Mouse (Mus musculus) brain, embryonic 14.5 days (tissue): Measurements from ENCODE around the gene Ptprn. TPM values are rescaled to one million over a fixed set of nuclear protein-coding genes. Genes with fewer than 3 reads are reported as not detected.

Experiments used
- DNase-seq: peaks from one replicate; pipeline ENCODE4 v3.0.0-alpha.2; 2011; ENCODE audit warnings: low read depth
- CTCF ChIP-seq: fragments of 200-500 bp; IDR thresholded peaks from 2 replicates; pipeline ENCODE4 v1.5.1; 2012; ENCODE audit warnings: inconsistent platforms, mild to moderate bottlenecking, moderate library complexity, borderline replicate concordance; ENCODE audit not compliant: insufficient read depth, insufficient read length; ENCODE audit errors: extremely low read depth
- POLR2A ChIP-seq: fragments of 200-500 bp; IDR thresholded peaks from 2 replicates; pipeline ENCODE4 v1.6.1; 2012; ENCODE audit warnings: mild to moderate bottlenecking, inconsistent platforms, borderline replicate concordance; ENCODE audit not compliant: poor library complexity, insufficient read depth, insufficient read length, severe bottlenecking; ENCODE audit errors: extremely low read depth
- polyA plus RNA-seq: library from polyadenylated mRNA; depleted of rRNA; stranded (reverse); fragments of >200 nt; gene quantifications from 2 replicates; pipeline ENCODE4 v1.2.3, GENCODE M21; 2012

The Ptprn gene
- polyA plus RNA-seq, 1 experiment, result 53.4 TPM

DNA sequence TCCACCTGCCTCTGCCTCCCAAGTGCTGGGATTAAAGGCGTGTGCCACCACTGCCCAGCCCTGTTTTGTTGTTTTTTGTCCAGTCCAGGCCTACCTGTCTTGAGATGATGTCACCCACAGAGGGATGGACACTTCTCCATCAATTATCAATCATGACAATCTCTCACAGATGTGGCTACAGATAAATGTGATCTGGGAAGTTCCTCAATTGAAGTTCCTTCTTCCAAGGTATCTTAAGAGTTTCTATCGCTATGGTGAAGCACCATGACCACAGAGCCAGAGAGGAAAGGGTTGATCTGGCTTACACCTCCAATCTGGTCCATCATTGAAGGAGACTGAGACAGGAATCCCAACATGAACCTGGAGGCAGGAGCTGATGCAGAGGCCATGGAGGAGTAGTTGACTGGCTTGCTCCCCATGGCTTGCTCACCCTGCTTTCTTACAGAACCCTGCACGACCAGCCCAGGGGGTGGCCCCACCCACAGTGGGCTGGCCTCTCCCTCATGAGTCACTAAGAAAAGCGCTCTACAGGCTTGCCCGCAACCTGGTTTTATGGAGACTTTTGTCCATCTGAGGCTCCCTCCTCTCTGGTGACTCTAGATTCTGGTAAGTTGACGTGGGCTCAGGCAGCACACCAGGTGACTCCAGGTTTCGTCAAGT lies 33.8 kb downstream of the Ptprn start:
- DNase-seq, result no peak

DNA sequence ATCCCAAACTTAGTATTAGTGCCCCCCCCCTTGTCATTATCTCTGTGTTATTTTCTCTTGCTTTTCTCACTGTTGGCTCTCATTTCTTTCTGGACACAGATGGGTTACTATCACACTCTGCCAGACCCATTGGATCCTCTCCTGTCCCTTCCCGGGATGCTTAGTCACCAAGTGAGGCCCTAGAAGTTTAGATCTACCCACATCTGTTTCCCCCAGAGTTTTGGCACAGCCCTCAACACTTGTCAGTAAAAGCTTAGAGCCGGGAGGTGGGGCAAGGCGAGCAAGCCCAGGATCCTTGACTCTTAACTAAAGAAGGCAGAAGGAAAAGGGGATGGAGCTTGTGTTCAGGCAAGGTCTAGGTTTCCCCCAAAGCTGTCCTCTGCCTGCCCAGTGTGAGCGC lies 35.1 kb downstream of the Ptprn start:
- no peak for DNase-seq
- no peak for TF ChIP-seq CTCF
- TF ChIP-seq POLR2A, result no peak

More for the DNA sequence above, 33.8 kb downstream of the Ptprn start:
- TF ChIP-seq POLR2A, result no peak
- no peak for TF ChIP-seq CTCF

DNA sequence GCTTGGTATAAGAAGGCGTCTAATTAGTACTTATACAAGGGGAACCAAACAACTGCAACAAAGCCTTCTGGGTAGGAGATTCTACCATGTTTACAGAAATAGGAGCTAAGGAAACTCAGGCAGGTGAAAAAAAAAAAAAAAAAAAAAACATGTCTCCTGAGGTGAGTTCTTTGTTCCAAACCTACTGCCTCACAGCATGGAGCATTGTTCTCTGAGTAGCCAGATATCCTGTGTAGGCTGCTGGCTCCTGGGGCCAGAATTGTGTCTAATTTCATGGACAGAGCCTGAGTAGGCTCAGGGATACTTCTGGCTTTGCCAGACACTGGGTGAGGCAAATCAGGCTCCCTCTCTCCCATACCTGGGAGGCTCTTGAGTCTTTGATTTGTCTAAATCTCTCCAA lies 36.6 kb downstream of the Ptprn start:
- no peak for DNase-seq
- no peak for TF ChIP-seq CTCF
- TF ChIP-seq POLR2A, result no peak

DNA sequence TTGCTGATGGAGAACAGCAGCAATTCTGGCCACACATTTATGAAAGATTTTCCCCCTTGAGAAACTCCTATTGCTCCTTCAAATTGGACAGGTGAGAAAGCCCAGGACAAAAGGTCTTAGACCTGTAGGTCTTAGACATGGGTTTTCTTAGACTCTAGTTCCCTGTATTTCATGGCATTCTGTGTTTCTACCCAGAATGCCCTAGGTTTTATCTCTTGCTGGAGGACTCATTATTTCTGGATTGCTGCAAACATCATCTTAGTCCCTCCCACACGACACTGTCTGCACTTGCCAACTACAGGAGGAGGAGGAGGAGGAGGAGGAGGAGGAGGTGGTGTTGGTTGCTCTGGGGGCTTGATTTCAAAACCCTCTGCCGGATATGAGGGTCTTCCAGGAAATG lies 38.2 kb downstream of the Ptprn start:
- no peak for TF ChIP-seq CTCF
- no peak for TF ChIP-seq POLR2A
- no peak for DNase-seq

DNA sequence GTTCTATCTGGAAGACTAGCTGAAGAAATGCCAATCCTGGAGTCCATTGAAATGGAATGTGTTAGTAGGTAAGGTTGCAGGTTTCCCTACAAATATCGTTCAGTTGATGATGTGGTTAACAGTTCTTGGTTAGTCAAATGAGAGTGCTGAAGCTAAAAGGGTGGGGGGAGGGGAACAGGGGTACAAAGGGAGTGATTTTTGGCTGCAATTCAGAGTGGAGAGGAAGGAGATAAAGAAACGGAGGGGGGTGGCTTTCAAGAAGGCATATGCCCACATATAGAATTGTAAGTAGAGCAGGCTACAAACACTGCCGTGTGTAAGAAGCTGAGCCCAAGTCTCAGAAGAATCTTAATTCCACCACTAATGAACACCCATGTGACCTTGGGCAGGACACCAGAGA lies 38.8 kb downstream of the Ptprn start:
- DNase-seq, result no peak
- TF ChIP-seq POLR2A (no peak), CTCF (no peak)

DNA sequence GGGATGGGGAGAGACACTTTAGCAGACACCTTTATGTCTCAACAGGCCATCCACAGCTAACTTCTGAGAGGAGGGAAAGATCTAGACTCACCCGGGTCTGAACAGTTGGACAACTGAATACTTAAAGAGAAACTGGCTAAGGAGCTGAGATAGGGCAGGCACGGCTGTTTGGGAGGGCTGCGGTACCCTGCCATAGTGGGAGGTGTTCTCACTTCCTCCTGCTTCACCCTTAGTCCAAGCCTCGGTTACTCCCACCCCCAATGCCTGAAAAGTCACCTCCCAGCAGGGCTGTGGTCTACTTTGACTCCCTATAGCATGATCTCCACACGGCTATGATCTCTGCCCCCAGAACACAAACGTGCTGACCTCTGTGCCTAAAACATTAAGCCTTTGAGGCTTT lies 40.8 kb downstream of the Ptprn start:
- no peak for DNase-seq
- TF ChIP-seq POLR2A (no peak), CTCF (no peak)

DNA sequence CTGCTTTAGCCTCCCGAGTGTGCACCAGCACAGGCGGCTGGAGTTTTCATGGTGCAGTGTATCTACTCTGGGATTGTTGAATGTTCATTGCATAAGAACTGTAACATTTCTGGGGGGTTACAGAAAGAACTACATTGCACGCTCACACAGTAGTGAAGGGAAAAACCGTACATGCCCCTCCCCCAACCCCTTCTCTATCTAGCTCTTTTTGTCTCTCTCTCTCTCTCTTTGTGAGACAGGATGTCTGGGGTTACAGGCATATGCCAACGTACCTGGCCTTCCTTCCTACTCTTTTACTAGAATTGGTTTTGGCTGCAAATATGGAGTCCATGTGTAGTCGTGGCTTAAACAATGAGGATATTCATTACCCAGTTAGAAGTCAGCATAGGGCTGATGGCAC lies 41.4 kb downstream of the Ptprn start:
- no peak for DNase-seq
- no peak for TF ChIP-seq POLR2A
- TF ChIP-seq CTCF, result no peak

DNA sequence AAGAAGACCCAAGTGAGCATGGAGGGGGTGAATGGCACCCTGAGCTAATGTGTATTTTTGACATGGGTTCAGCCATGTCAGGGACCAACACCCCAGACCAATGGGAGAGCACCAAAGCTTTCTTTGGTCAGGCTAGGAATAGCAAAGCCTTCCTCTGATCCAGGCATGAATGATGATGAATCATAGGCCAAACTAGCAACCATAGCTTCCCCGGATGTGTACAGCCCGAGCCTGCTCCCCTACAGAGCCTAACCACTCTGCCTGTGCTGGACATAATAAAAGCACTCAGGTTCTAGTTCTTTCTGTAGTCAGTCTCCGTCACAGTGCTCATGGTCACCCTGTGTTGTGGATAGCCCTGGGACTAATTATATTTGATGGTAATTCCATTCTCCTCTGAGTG lies 42.8 kb downstream of the Ptprn start:
- no peak for DNase-seq
- TF ChIP-seq POLR2A (no peak), CTCF (no peak)

DNA sequence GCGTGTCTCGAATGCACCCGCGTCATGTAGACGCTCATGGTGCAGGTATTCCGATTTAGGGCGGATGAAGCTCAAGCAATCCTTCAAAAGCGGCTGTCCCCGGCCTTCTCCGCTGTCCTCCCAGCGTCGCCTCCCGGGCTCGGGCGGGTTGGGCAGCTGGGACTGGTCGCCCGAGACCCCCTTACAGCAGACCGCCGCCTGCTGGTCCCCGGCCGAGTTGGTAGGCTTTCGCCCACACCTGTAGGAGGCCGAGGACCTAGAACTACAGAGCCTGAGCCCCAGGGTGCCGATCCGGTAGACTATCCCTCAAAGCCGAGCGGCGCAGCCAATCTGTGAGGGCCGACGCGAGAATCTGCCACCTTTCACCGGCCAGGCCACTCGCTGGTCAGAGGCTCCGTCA lies 44.8 kb downstream of the Ptprn start, which contains the start of gene Tuba4a:
TSS of gene Tuba4a (minus strand) at position 335 of the 400 bp plus-strand sequence.
- DNase-seq, result peak; percentile 39
- TF ChIP-seq CTCF, result peak; percentile 30; the same call in 1 of the 2 replicates
- no peak for TF ChIP-seq POLR2A

DNA sequence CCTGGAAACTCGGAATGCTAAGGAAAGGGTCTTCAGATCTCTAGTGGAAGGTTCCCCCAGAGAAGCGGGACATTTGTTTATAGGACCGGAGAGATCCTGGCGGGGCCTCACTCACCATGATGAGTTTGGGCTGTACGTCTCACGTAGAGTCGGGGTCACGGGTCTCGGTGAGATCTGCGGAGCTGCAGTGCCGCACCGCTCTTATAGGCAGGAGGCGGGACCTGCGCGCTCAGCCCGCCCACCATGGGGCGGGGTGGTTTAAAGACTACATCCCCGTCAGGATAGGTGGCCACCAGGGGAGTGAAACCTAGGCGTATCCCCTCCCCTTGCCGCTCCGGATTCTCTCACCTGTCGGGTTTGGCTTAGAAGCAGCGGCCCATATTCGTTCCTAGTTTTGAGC lies 45.2 kb downstream of the Ptprn start:
- DNase-seq, result peak; percentile 81
- TF ChIP-seq CTCF, result no peak; the same call in 1 of the 2 replicates
- TF ChIP-seq POLR2A, result no peak

DNA sequence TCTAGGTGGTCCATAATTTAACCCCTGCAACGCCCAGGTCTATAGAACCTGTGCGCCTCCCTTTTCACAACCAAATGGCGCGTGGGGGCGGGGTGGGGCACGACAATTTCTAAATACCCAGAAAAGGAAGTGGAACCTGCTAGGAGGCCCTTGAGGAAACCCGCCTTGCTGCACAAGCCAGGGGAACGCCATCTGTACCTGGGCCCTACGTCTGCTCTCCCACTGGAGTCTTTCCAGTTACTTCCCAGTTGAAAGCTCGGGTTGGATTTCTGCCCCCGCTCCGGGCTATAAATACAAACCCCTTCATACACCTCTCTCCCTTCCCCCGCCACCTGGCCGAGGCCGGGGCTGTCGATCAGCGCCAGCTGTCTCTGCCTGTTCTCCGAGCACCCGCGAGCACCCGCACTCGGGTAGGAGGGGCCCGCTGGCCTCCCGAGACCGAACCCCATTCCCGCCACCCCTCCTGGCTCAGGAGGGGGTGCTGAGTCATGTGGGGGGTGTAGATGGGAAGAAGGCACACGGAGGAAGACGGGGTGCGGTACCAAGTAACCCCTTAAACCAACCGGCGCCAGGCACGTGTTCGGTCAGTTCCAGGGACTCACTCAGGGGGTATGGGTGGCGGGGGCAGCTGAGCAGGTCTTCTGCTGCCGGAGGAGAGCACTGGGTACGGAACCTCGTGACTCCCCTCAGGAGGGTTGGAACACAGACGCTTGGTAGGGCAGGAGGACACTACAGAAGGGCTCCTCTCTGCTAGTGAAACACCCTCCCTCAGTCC lies 45.9 kb downstream of the Ptprn start:
- TF ChIP-seq POLR2A (no peak), CTCF (no peak)
- DNase-seq, result peak; percentile 76

DNA sequence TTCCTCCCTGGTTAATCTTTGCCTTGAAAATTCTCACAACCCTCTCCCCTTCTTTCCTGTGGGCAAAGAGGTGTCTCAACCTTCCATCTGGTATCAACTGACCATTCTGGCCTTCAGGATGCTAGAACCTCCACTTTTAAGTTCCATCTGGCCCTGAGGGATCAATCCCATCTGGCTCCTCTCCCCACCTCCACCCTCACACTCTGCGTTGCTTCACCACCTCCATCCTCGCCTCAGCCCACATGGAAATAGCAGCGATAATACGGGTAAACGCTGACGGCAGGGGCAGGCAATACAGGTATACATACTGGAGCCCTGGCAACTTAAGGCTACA lies 46.4 kb downstream of the Ptprn start:
- peak; percentile 21 for DNase-seq
- TF ChIP-seq POLR2A (no peak), CTCF (no peak)
